Mouse (Mus musculus): ENCODE results near the gene Ppm1a. TPM values are rescaled to one million over a fixed set of nuclear protein-coding genes. Genes with fewer than 3 reads are reported as not detected.

The Ppm1a gene
- polyA plus RNA-seq, 1 experiment from 2014 or later = 131 TPM

DNA sequence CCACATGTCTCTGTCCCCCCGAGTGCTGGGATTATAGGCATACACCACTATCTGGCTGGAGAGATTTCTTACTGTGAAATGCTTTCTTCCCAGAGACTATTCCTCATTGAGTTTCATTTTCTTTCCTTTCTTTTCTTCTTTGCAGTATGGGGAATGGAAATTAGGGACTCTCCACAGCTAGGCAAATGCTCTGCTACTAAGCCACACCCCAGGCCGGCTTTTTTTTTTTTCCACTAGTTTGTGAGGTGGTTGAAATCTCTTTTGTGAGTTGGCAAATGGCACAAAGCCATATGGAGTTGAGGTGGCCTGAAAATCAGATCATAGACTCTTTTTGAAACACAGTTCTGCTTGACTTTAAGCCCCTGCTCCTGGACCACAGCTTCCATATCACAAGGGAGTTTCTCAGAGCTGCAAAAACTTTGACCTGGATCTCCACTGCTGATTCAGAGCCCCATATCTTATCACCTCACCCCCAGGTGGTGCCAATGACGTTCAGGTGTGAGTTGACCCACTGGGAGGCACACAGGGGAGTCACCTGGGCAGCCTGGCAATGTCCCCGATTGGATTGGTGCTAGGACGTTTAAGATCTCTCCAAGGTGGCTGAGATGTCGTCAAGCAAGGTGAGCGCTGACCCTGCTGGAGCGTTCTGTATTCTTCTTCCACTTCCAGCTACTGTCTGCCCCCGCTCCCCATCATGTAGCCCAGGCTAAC is 71.7 kb downstream of the Ppm1a start:
- POLR2A ChIA-PET = no interaction called here
- in situ Hi-C loops (cut with MboI; ENCODE audit: low pct_unique_long_range_greater_than_20kb) = loop anchor here (25.0 kb wide), 1 partner anchor 708 kb away; the partner anchor contains the start of gene Tmem30b
- no peak for TF ChIP-seq CTCF (IDR thresholded peaks at IDR 0.05)
- H3K27me3 ChIP-seq = peaks cover 20% of the 10 kb centered on the region
- ATAC-seq = no peak
- CTCF ChIA-PET = no interaction called here
- DNase-seq (ENCODE audit: low read depth, low spot score) = no peak

DNA sequence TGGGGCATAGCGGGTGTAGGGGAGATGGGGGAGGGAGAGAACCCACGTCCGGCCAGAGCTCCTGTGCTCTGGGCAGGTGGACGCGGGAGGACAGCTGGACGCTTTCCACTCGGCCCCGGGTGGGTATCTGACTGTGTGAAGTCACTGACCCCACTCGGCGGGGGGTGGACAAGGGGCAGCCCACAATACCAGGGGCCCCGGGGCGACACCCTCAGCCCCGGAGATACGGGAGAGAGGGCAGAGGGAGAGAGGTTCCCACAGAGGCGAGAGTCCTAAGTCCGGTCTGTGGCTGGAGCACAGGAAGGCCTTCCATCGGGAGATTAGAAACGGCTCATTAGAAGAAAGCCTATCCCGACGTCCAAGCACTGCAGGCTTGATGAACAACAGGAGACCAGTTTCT is 72.5 kb downstream of the Ppm1a start:
- H3K27me3 ChIP-seq = peaks cover 20% of the 10 kb centered on the region
- DNase-seq (ENCODE audit: low read depth, low spot score) (no peak), ATAC-seq (no peak)
- POLR2A ChIA-PET = no interaction called here
- in situ Hi-C loops (cut with MboI; ENCODE audit: low pct_unique_long_range_greater_than_20kb) = loop anchor here (25.0 kb wide), 1 partner anchor 708 kb away; the partner anchor contains the start of gene Tmem30b
- TF ChIP-seq CTCF (IDR thresholded peaks at IDR 0.05) = no peak
- CTCF ChIA-PET = no interaction called here

DNA sequence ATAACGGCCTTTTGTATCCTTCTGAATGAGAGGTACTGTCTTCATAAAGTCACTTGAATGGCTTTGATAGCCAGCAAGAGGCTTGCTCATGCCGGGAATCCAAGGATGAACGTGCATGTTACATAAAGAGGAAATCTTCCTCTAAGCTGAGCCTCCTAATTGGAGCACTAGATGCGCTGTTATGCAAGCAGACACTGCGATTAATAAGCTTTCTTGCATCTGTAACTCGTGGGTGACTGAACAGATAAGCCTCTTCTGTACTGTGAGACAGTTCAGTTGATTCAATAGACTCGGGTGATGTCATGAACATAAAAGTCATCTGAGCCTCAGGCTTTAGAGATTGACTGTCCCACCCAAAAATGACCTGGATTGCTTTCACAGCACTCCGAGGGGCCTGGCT is 73.1 kb downstream of the Ppm1a start:
- DNase-seq (ENCODE audit: low read depth, low spot score) (no peak), ATAC-seq (no peak)
- no peak for TF ChIP-seq CTCF (IDR thresholded peaks at IDR 0.05)
- POLR2A ChIA-PET = no interaction called here
- CTCF ChIA-PET = no interaction called here
- peaks cover 20% of the 10 kb centered on the region for H3K27me3 ChIP-seq
- in situ Hi-C loops (cut with MboI; ENCODE audit: low pct_unique_long_range_greater_than_20kb) = loop anchor here (25.0 kb wide), 1 partner anchor 707 kb away; the partner anchor contains the start of gene Tmem30b

DNA sequence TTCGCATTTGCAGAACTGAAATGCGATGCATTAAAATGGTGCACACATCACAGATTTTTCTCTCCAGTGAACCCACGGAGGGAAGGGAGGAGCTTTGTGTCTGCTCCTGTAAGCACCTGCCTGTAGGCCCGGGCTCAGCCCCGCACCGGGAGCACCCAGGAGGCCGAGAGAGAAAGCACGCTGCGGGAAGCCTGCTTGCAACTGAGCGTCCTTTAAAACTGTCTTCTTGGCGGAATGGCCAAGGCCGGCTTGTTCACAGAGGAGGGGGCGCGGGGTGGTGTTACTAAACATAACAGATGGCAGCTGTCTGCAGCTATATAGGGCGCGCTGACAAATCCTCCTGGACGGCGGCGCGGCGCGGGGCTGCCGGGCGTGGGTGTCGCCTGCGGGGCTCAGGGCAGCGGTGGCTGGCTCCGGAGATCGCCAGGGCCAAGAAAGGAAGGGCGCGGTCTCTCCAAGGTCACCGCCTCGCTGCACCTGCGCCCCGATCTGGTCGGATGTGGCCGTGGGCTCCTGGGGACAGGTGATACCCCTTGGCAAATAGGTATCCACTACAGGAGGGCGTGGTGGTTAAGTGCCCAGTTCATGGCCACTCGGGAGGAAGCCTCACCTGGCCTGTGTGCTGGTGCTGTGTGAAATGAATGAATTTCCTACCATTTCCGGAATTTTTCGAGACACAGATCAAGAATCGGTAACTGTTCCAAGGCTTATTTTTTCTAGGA is 74.6 kb downstream of the Ppm1a start:
- peaks cover 11% of the 10 kb centered on the region for H3K27me3 ChIP-seq
- in situ Hi-C loops (cut with MboI; ENCODE audit: low pct_unique_long_range_greater_than_20kb) = loop anchor here (25.0 kb wide), 1 partner anchor 705 kb away; the partner anchor contains the start of gene Tmem30b
- ChIA-PET CTCF (no interaction called here), POLR2A (no interaction called here)
- DNase-seq (ENCODE audit: low read depth, low spot score) (no peak), ATAC-seq (no peak)
- TF ChIP-seq CTCF (IDR thresholded peaks at IDR 0.05) = no peak

DNA sequence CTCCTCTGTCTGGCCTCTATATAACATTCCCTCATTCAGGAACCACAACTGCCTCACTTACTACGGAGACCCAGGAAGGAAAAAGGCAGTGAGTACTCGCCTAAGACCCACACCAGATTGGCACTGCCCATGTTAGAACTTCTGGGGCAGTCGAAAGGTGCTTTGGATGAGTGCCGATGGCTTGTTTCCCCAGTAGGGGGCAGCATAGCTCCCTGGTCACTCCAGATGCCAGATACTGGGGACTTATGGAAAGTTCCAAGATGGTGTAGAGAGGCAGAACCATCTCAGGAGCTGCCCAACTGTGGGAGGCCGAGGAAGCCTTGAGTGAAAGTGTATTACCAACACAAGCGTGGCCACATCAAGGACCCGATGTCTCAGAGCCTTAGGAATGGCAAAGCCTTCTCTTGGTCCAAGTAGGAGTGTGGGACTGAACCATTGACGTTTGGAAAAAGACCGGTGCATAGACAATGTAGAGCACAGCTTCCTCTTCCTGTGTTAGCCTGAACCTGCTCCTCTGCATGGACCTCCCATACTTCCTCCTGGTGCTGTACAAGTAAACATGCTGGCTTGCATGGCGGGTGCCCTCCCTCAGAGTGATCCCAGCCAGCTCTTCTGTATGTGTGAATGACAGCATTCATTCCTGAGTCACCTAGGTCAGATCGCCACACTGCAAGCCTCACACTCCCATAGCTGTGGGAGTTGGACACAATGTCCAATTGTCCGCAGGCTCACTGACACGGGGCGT is 77.7 kb downstream of the Ppm1a start:
- ChIA-PET CTCF (no interaction called here), POLR2A (no interaction called here)
- in situ Hi-C loops (cut with MboI; ENCODE audit: low pct_unique_long_range_greater_than_20kb) = loop anchor here (25.0 kb wide), 1 partner anchor 702 kb away; the partner anchor contains the start of gene Tmem30b
- TF ChIP-seq CTCF (IDR thresholded peaks at IDR 0.05) = no peak
- H3K27me3 ChIP-seq = peaks cover 11% of the 10 kb centered on the region
- ATAC-seq = no peak
- no peak for DNase-seq (ENCODE audit: low read depth, low spot score)

DNA sequence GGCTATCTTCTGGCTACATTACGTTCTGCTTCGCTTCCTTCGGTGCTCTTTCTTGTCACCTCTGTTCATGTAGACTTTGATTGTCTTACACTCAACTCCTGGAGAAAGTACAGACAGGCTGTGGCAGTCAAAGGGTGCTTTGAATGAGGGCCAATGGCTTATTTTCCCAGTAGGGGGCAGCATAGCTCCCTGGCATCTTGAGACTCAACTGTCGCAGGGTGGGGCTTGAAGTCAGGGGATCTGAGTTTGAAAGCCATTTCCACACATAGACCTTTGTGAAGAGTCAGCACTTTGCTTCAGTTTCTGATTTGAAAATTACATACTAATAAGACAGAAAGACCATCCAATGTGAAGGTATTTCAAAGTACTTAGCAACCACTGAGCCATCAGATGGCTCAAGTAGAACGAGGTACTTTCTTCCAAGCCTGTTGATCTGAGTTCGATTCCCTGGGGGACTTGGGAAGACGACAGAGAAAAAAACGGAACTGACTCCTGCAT is 78.3 kb downstream of the Ppm1a start:
- TF ChIP-seq CTCF (IDR thresholded peaks at IDR 0.05) = peak; percentile 29
- CTCF ChIA-PET = no interaction called here
- DNase-seq (ENCODE audit: low read depth, low spot score) = no peak
- POLR2A ChIA-PET = no interaction called here
- in situ Hi-C loops (cut with MboI; ENCODE audit: low pct_unique_long_range_greater_than_20kb) = loop anchor here (25.0 kb wide), 1 partner anchor 702 kb away; the partner anchor contains the start of gene Tmem30b
- no peak for ATAC-seq
- H3K27me3 ChIP-seq = peaks cover 7% of the 10 kb centered on the region

DNA sequence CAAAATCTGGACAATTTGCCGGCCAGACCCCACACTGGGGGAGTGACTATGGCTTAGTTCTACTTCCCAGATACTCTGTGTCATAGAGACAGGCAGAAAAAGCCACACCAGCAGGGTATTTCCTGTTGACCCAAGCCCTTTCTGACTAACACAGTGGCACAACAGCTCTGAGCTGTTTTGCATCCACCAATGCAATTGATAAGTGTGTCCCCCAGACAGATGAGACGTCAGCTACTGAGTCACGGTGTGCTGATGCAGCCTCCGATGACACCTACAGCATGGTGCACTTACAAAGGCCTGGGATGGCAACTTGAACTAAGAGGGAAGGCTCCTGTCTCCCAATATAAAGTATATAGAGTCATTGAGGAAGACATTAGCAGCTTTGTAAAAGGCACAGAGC is 80.0 kb downstream of the Ppm1a start:
- ChIA-PET POLR2A (no interaction called here), CTCF (no interaction called here)
- DNase-seq (ENCODE audit: low read depth, low spot score) = no peak
- no peak for ATAC-seq
- no peak for TF ChIP-seq CTCF (IDR thresholded peaks at IDR 0.05)
- in situ Hi-C loops (cut with MboI; ENCODE audit: low pct_unique_long_range_greater_than_20kb) = loop anchor here (25.0 kb wide), 1 partner anchor 700 kb away; the partner anchor contains the start of gene Tmem30b
- peaks cover 3% of the 10 kb centered on the region for H3K27me3 ChIP-seq

DNA sequence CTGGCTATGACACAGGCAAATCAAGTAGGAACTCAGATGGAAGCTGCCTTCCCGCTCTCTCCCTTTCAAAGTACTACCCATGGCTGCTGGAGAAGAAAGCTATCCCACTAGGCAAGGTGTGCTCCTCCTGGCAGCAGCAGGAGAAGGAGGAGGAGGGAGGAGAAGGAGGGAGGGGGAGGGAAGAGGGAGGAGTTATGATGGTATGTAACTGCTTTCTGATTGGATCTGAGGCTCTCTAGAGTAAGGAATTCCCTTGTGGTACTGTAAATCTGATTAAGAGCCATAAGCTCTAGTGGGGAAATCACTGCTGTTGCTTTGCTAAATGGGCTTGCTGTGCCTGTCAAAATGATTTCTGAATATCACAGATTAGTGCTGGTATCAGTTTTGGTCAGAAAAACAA is 84.2 kb downstream of the Ppm1a start:
- DNase-seq (ENCODE audit: low read depth, low spot score) (no peak), ATAC-seq (no peak)
- ChIA-PET CTCF (no interaction called here), POLR2A (interaction anchor here (0.6 kb wide), 1 partner anchor 47 kb away, joined by 3 read pairs; no protein-coding TSS in a partner anchor)
- peaks cover 8% of the 10 kb centered on the region for H3K27me3 ChIP-seq
- in situ Hi-C loops (cut with MboI; ENCODE audit: low pct_unique_long_range_greater_than_20kb) = loop anchor here (5.0 to 25.0 kb wide), 2 partner anchors 136 to 696 kb away; partner anchors contain the start of gene Tmem30b
- TF ChIP-seq CTCF (IDR thresholded peaks at IDR 0.05) = no peak

DNA sequence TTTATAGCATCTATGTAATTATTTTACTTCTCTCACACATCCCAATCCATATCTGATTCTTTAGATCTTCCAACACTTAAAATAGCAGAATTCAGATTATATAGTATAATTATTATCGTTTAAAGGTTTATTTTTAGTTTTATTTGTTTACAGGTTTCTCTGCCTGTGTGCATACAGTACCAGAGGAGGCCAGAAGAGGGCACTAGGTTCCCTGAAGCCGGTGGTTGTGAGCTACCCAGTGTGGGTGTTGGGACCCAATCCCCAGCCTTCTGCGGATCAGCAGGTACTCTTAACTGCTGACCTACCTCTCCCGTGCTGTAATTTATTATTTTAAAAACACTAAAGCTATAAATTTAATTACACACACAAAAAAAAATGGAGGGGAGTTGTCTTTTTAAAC is 85.9 kb downstream of the Ppm1a start:
- CTCF ChIA-PET = no interaction called here
- ATAC-seq (no peak), DNase-seq (ENCODE audit: low read depth, low spot score) (no peak)
- in situ Hi-C loops (cut with MboI; ENCODE audit: low pct_unique_long_range_greater_than_20kb) = loop anchor here (5.0 to 25.0 kb wide), 2 partner anchors 134 to 694 kb away; partner anchors contain the start of gene Tmem30b
- TF ChIP-seq CTCF (IDR thresholded peaks at IDR 0.05) = no peak
- POLR2A ChIA-PET = no interaction called here
- H3K27me3 ChIP-seq = peaks cover 20% of the 10 kb centered on the region

DNA sequence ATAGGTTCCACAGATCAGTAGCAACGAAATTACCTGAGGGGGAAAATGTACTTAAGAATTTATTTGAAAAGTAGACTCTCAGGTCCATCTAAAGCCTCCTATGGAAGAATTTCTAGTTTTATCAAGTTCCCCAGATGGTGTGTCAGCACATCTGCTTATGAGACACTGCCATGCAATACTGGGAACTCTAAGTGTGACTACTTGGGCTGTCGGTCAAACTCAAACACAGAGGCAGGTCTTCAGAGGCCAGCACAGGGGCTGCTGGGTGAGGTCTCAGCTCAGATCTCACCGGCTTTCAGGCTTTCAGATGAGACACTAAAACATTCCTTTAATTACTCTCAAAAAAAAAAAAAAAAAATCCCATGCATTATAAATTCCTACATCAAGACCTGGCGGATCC is 86.3 kb downstream of the Ppm1a start:
- TF ChIP-seq CTCF (IDR thresholded peaks at IDR 0.05) = no peak
- CTCF ChIA-PET = no interaction called here
- ATAC-seq (no peak), DNase-seq (ENCODE audit: low read depth, low spot score) (no peak)
- POLR2A ChIA-PET = no interaction called here
- H3K27me3 ChIP-seq = peaks cover 20% of the 10 kb centered on the region
- in situ Hi-C loops (cut with MboI; ENCODE audit: low pct_unique_long_range_greater_than_20kb) = loop anchor here (5.0 to 25.0 kb wide), 2 partner anchors 134 to 694 kb away; partner anchors contain the start of gene Tmem30b
